Mouse (Mus musculus) layer of hippocampus, adult 6 months (tissue): ENCODE measurements around the gene Rnf40. TPM values are rescaled to one million over a fixed set of nuclear protein-coding genes. Genes with fewer than 3 reads are reported as not detected.

Source experiments
- long read RNA-seq, 2 experiments: library from polyadenylated mRNA; unstranded; transcript quantifications; one replicate each; pipeline ENCODE4 v2.0.0; 2019 to 2020
- polyA plus RNA-seq: library from polyadenylated mRNA; unstranded; fragments of <200 nt; fragmentation: Nextera tagmentation; gene quantifications from 2 replicates; pipeline ENCODE4 v1.2.3, GENCODE M21; 2021

The Rnf40 gene
- 8.5 and 10.1 TPM in 2 replicates for polyA plus RNA-seq
- long read RNA-seq, experiment 1, full-length matches to known transcripts: 15 of 34 reads
- long read RNA-seq, experiment 1, partial matches to known transcripts: 14 of 34 reads
- long read RNA-seq, experiment 1, other reads (novel, unspliced or antisense): 5 of 34 reads
- long read RNA-seq, experiment 2, full-length matches to known transcripts: 131 of 175 reads
- long read RNA-seq, experiment 2, partial matches to known transcripts: 24 of 175 reads
- long read RNA-seq, experiment 2, other reads (novel, unspliced or antisense): 20 of 175 reads

GRCm38 (mm10) chr7:127588011-127588871, at the start of gene Rnf40, which contains the start of gene Ccdc189:
Gene Rnf40 (plus strand): TSS chr7:127588767.
Gene Ccdc189 (minus strand): TSS chr7:127588595.

GRCm38 (mm10) chr7:127561340-127561858, 27.2 kb upstream of the Rnf40 start, which contains the start of gene Tmem265:
Gene Tmem265 (plus strand): TSS chr7:127561390.

GRCm38 (mm10) chr7:127572895-127573471, 15.6 kb upstream of the Rnf40 start, which contains the start of gene Phkg2:
Gene Phkg2 (plus strand): TSS chr7:127573340.

GRCm38 (mm10) chr7:127614891-127615843, 26.6 kb downstream of the Rnf40 start, which contains the start of gene Zfp629:
Gene Zfp629 (minus strand): TSS chr7:127615797.

Other genes starting within 250 kb of the Rnf40 start
- 1.9 and 2.1 TPM in 2 replicates for gene Zfp768, start 243.2 kb upstream of the Rnf40 start, polyA plus RNA-seq
- gene Zfp747, start 212.7 kb upstream of the Rnf40 start, polyA plus RNA-seq: 3.3 and 3.5 TPM in 2 replicates
- gene 9130019O22Rik, start 201.6 kb upstream of the Rnf40 start, polyA plus RNA-seq: 1.6 and 2.0 TPM in 2 replicates
- 3.6 TPM in 2 replicates for gene E430018J23Rik, start 195.1 kb upstream of the Rnf40 start, polyA plus RNA-seq
- 2.1 and 3.2 TPM in 2 replicates for gene Zfp764, start 181.9 kb upstream of the Rnf40 start, polyA plus RNA-seq
- gene Zfp688, start 166.7 kb upstream of the Rnf40 start, polyA plus RNA-seq: 30.1 and 32.4 TPM in 2 replicates
- 3.2 TPM in 2 replicates for gene Zfp689, start 139.6 kb upstream of the Rnf40 start, polyA plus RNA-seq
- gene Prr14, start 129.2 kb upstream of the Rnf40 start, polyA plus RNA-seq: 13.1 and 16.1 TPM in 2 replicates
- 4.1 and 5.4 TPM in 2 replicates for gene Fbrs, start 109.6 kb upstream of the Rnf40 start, polyA plus RNA-seq
- 11.6 and 14.6 TPM in 2 replicates for gene Srcap, start 76.8 kb upstream of the Rnf40 start, polyA plus RNA-seq
- 1.3 and 2.9 TPM in 2 replicates for gene Gm42715, start 69.2 kb upstream of the Rnf40 start, polyA plus RNA-seq
- gene Tmem265, start 27.4 kb upstream of the Rnf40 start, polyA plus RNA-seq: 0.69 TPM in 1 of 2 replicates, not detected in the other
- 17.9 and 19.5 TPM in 2 replicates for gene Phkg2, start 15.4 kb upstream of the Rnf40 start, polyA plus RNA-seq
- gene Ccdc189, start 172 bp upstream of the Rnf40 start, polyA plus RNA-seq: 14.1 and 19.3 TPM in 2 replicates
- gene Zfp629, start 27.0 kb downstream of the Rnf40 start, polyA plus RNA-seq: 2.6 and 3.4 TPM in 2 replicates
- gene Bcl7c, start 120.2 kb downstream of the Rnf40 start, polyA plus RNA-seq: 5.1 and 6.0 TPM in 2 replicates
- 4.1 and 4.5 TPM in 2 replicates for gene Ctf1, start 124.0 kb downstream of the Rnf40 start, polyA plus RNA-seq
- gene Ctf2, start 143.4 kb downstream of the Rnf40 start, polyA plus RNA-seq: 0.08 TPM in 1 of 2 replicates, not detected in the other
- 1.0 TPM in 2 replicates for gene Fbxl19, start 155.8 kb downstream of the Rnf40 start, polyA plus RNA-seq
- gene Orai3, start 181.0 kb downstream of the Rnf40 start, polyA plus RNA-seq: 31.4 and 32.6 TPM in 2 replicates
- 7.7 and 12.9 TPM in 2 replicates for gene Setd1a, start 187.9 kb downstream of the Rnf40 start, polyA plus RNA-seq
- gene Gm49388, start 196.8 kb downstream of the Rnf40 start, polyA plus RNA-seq: not detected in 2 replicates
- gene Hsd3b7, start 211.8 kb downstream of the Rnf40 start, polyA plus RNA-seq: 5.9 and 14.2 TPM in 2 replicates
- gene Stx4a, start 235.5 kb downstream of the Rnf40 start, polyA plus RNA-seq: 9.9 and 10.7 TPM in 2 replicates
- 29.2 and 31.2 TPM in 2 replicates for gene Stx1b, start 235.8 kb downstream of the Rnf40 start, polyA plus RNA-seq